Comparison of ENCODE assay signal across 14 mouse cellular contexts in genomic region chr13:99593846-99594813, GRCm38 (mm10).
DNase-seq lines count a peak whose midpoint lies in the region; ATAC-seq and TF ChIP-seq lines count a peak whose summit lies in the region.
"Had no signal": no experiment of that assay in that cellular context is flagged by ENCODE, and none has a peak within 500 bp of the region (broad histone marks: within the 10 kb centered on the region; RNA-seq: fewer than 3 reads in every experiment).

No protein-coding gene starts in this region.

- H3K4me2 ChIP-seq in forebrain, embryonic 15.5 days (replicated peaks): no peak overlapping the region
- H3K4me2 ChIP-seq in neural tube, embryonic 15.5 days: peak overlapping the region; percentile 34
- no peak overlapping the region for H3K4me2 ChIP-seq in liver, postnatal 0 days (ENCODE audit: low read depth, low read length)

- H3K4me3 ChIP-seq in forebrain, embryonic 15.5 days: no peak overlapping the region
- H3K4me3 ChIP-seq in midbrain, embryonic 10.5 days: peak overlapping the region; percentile 9; the same call in 1 of the 2 replicates
- no peak overlapping the region for H3K4me3 ChIP-seq in neural tube, embryonic 15.5 days (replicated peaks)
- H3K4me3 ChIP-seq in liver, postnatal 0 days (ENCODE audit: low read depth, low read length): no peak overlapping the region

- no peaks in the 10 kb centered on the region for H3K36me3 ChIP-seq in forebrain, embryonic 15.5 days
- no peaks in the 10 kb centered on the region for H3K36me3 ChIP-seq in midbrain, embryonic 10.5 days
- no peaks in the 10 kb centered on the region for H3K36me3 ChIP-seq in neural tube, embryonic 15.5 days
- no peaks in the 10 kb centered on the region for H3K36me3 ChIP-seq in liver, postnatal 0 days (replicated peaks; ENCODE audit: insufficient read depth, low read length)
- H3K36me3 ChIP-seq: G1E had no signal

- WGBS in forebrain, embryonic 15.5 days: 23% methylated on average over 17 of the region's 17 CpGs
- WGBS in midbrain, embryonic 10.5 days: 50% methylated on average over 17 of the region's 17 CpGs
- 20% methylated on average over 17 of the region's 17 CpGs for WGBS in neural tube, embryonic 15.5 days
- 55% methylated on average over 17 of the region's 17 CpGs for WGBS in liver, postnatal 0 days (ENCODE audit: insufficient replicate concordance)

- ATAC-seq in forebrain, embryonic 15.5 days (replicated peaks): peak; percentile 62
- peak; percentile 53; the same call in 1 of the 2 replicates for ATAC-seq in neural tube, embryonic 15.5 days (ENCODE audit: low FRiP score)
- no peak for ATAC-seq in liver, postnatal 0 days
- ATAC-seq: lung, postnatal 0 days had no signal

- no peak for TF ChIP-seq CTCF in liver, postnatal 0 days (IDR thresholded peaks at IDR 0.05; ENCODE audit: low read depth)

- TF ChIP-seq EP300 in liver, postnatal 0 days (IDR thresholded peaks at IDR 0.05; ENCODE audit: low read depth): no peak

- DNase-seq in heart, adult 11 months: peak; percentile 72
- DNase-seq in heart, postnatal 25 days (ENCODE audit: low spot score): no peak
- DNase-seq in midbrain, embryonic 10.5 days (ENCODE audit: low spot score): peak; percentile 30
- no peak for DNase-seq in left cerebral cortex, postnatal 36 days (ENCODE audit: low spot score in 2 of 2)
- DNase-seq in kidney, adult 18-20 months: no peak
- DNase-seq in liver, postnatal 0 days: no peak
- DNase-seq: cerebellum, adult 9-10 months; gastrocnemius, postnatal 14 days; kidney, postnatal 25 days; liver had no signal

- H3K9me3 ChIP-seq in forebrain, embryonic 15.5 days: no peaks in the 10 kb centered on the region
- H3K9me3 ChIP-seq in midbrain, embryonic 10.5 days (replicated peaks): no peaks in the 10 kb centered on the region
- H3K9me3 ChIP-seq in neural tube, embryonic 15.5 days (replicated peaks): no peaks in the 10 kb centered on the region
- H3K9me3 ChIP-seq in liver, postnatal 0 days (ENCODE audit: low read length): no peaks in the 10 kb centered on the region

- no peaks in the 10 kb centered on the region for H3K27me3 ChIP-seq in forebrain, embryonic 15.5 days
- H3K27me3 ChIP-seq in midbrain, embryonic 10.5 days (ENCODE audit: low read depth, poor library complexity, severe bottlenecking): 0 out of 2 replicates have a peak, but pooled peaks cover 3% of the 10 kb centered on the region
- H3K27me3 ChIP-seq in neural tube, embryonic 15.5 days (replicated peaks): no peaks in the 10 kb centered on the region
- H3K27me3 ChIP-seq in liver, postnatal 0 days (ENCODE audit: insufficient read depth, low read length): no peaks in the 10 kb centered on the region

- intact Hi-C loops in heart, postnatal 25 days (cut with DNase I): no loop called here
- intact Hi-C loops in left cerebral cortex, postnatal 36 days (cut with DNase I): loop anchor here (5.0 kb wide), 1 partner anchor 77 kb away; the partner anchor contains the start of gene Map1b

- no peak overlapping the region for H3K9ac ChIP-seq in forebrain, embryonic 15.5 days (replicated peaks)
- H3K9ac ChIP-seq in neural tube, embryonic 15.5 days (replicated peaks): no peak overlapping the region
- H3K9ac ChIP-seq in liver, postnatal 0 days (replicated peaks): no peak overlapping the region

- H3K4me1 ChIP-seq in forebrain, embryonic 15.5 days: peaks cover 18% of the 10 kb centered on the region
- H3K4me1 ChIP-seq in midbrain, embryonic 10.5 days: peaks cover 31% of the 10 kb centered on the region
- H3K4me1 ChIP-seq in neural tube, embryonic 15.5 days: peaks cover 22% of the 10 kb centered on the region
- H3K4me1 ChIP-seq in liver, postnatal 0 days (ENCODE audit: insufficient read depth): no peaks in the 10 kb centered on the region

- 0 out of 2 replicates have a peak overlapping the region, but pooled peaks have one; percentile 1 for H3K27ac ChIP-seq in forebrain, embryonic 15.5 days (replicated peaks)
- peak overlapping the region; percentile 76 for H3K27ac ChIP-seq in midbrain, embryonic 10.5 days (replicated peaks)
- no peak overlapping the region for H3K27ac ChIP-seq in neural tube, embryonic 15.5 days (replicated peaks)
- H3K27ac ChIP-seq in liver, postnatal 0 days (ENCODE audit: low read depth): no peak overlapping the region

Comparison
In these comparisons a context has a peak if more than half of its experiments do, and no peak if none do; other contexts are left out.
1. DNase-seq: peak in heart, adult 11 months (single experiment) and midbrain, embryonic 10.5 days (single experiment); none in heart, postnatal 25 days (single experiment), left cerebral cortex, postnatal 36 days (0 of 2), kidney, adult 18-20 months (single experiment) and liver, postnatal 0 days (single experiment).
2. H3K27ac ChIP-seq: peak in forebrain, embryonic 15.5 days (single experiment) and midbrain, embryonic 10.5 days (single experiment); none in neural tube, embryonic 15.5 days (single experiment) and liver, postnatal 0 days (single experiment).